Mouse (Mus musculus) hindbrain, embryonic 16.5 days (tissue): ENCODE measurements at regions not wholly inside any gene's neighbourhood (a gene's known extent, or its start where the extent isn't known, plus 50 kb on each side); places are given as distances from the start of the nearest gene placed in this dataset.

Source experiments
- ATAC-seq: fragments of 200-750 bp; cut with Nextera tagmentation; 2 replicates; pipeline ENCODE4 v1.8.0; 2017; ENCODE audit warnings: moderate TSS enrichment, moderate library complexity
- H3K27ac ChIP-seq: fragments of 300-500 bp; sonication (generic); 2 replicates; pipeline ENCODE4 v1.5.1; 2014; ENCODE audit warnings: low read depth, mild to moderate bottlenecking, control low read depth, low read length, moderate library complexity
- H3K27me3 ChIP-seq: fragments of 300-500 bp; sonication (generic); replicated peaks from 2 replicates; pipeline ENCODE4 v1.6.1; 2014; ENCODE audit warnings: low read length; ENCODE audit not compliant: control insufficient read depth, insufficient read depth
- H3K36me3 ChIP-seq: fragments of 300-500 bp; sonication (generic); 2 replicates; pipeline ENCODE4 v1.6.1; 2014; ENCODE audit warnings: mild to moderate bottlenecking, low read length, moderate library complexity, mixed read lengths; ENCODE audit not compliant: control insufficient read depth, insufficient read depth
- H3K4me1 ChIP-seq: fragments of 300-500 bp; sonication (generic); 2 replicates; pipeline ENCODE4 v1.6.1; 2014; ENCODE audit warnings: low read depth, low read length; ENCODE audit not compliant: control insufficient read depth, insufficient read depth
- H3K4me2 ChIP-seq: fragments of 300-500 bp; sonication (generic); 2 replicates; pipeline ENCODE4 v1.6.1; 2014; ENCODE audit warnings: mild to moderate bottlenecking, low read length, control low read depth, moderate library complexity
- H3K4me3 ChIP-seq: fragments of 300-500 bp; sonication (generic); 2 replicates; pipeline ENCODE4 v1.5.1; 2014; ENCODE audit warnings: mild to moderate bottlenecking, low read length, control low read depth, moderate library complexity
- H3K9ac ChIP-seq: fragments of 300-500 bp; sonication (generic); 2 replicates; pipeline ENCODE4 v1.6.1; 2014; ENCODE audit warnings: low read depth, mild to moderate bottlenecking, control low read depth, low read length, moderate library complexity
- H3K9me3 ChIP-seq: fragments of 300-500 bp; sonication (generic); 2 replicates; pipeline ENCODE4 v1.6.1; 2014; ENCODE audit warnings: mild to moderate bottlenecking, low read length, moderate library complexity; ENCODE audit not compliant: control insufficient read depth
- WGBS: fragments of 180-500 bp; shearing (Covaris S2); extraction: QIAGEN DNeasy Blood & Tissue Kit; methylation state at CpG from one replicate; pipeline ENCODE4 v1.1.7; 2014; 5-methylcytosine and 5-hydroxymethylcytosine counted together

DNA sequence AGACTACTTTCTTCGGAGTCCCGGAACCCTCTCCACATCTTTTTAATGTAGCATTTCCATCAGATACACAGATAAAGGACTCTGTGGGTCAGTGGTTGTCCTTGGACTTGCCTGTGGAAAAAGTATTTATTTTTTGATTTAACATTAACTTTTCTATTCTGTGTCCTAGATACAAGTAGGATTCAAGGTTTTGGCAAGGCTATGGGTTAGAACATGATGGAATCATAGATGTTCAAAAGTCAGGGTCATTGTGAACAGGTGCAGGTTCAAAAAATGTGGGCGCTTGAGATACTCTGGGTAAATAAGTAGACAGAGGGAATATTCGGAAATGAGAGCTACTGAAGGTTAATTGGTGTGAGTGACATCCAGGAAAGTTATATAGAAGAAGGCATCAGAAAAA, 347.7 kb downstream of the Cypt12 start:
- H3K27ac ChIP-seq: no peak overlapping the region
- WGBS: 93% methylated on average over 4 of the region's 4 CpGs
- no peak for ATAC-seq

DNA sequence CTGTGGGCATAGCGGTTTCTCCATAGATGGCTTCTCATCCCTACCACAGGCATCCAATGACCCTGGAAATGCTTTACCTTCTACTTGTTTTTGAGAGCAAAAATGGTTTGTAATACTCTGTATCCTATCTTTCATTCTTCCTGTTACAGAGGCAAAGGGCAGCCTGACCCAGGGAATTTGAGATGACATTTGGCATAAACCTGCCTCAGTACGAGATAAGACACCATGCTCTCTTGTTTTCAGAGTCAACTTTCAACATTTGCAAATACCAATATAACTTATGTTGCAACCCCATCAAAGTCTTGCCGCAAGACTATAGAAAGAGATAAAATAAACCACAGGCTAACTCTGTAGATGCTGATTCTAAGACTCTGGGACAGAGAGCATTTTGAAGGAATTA, 350.5 kb downstream of the Cypt12 start:
- Histone ChIP-seq H3K27me3 (no peaks in the 10 kb centered on the region), H3K4me2 (no peak overlapping the region), H3K4me1 (no peaks in the 10 kb centered on the region), H3K9me3 (no peaks in the 10 kb centered on the region), H3K9ac (no peak overlapping the region), H3K27ac (no peak overlapping the region), H3K4me3 (no peak overlapping the region), H3K36me3 (no peaks in the 10 kb centered on the region)
- 98% methylated on average over 3 of the region's 3 CpGs for WGBS
- no peak for ATAC-seq

More for the DNA sequence above, 347.7 kb downstream of the Cypt12 start:
- Histone ChIP-seq H3K36me3 (no peaks in the 10 kb centered on the region), H3K27me3 (no peaks in the 10 kb centered on the region), H3K9ac (no peak overlapping the region), H3K4me1 (no peaks in the 10 kb centered on the region), H3K9me3 (no peaks in the 10 kb centered on the region), H3K4me2 (no peak overlapping the region), H3K4me3 (no peak overlapping the region)

DNA sequence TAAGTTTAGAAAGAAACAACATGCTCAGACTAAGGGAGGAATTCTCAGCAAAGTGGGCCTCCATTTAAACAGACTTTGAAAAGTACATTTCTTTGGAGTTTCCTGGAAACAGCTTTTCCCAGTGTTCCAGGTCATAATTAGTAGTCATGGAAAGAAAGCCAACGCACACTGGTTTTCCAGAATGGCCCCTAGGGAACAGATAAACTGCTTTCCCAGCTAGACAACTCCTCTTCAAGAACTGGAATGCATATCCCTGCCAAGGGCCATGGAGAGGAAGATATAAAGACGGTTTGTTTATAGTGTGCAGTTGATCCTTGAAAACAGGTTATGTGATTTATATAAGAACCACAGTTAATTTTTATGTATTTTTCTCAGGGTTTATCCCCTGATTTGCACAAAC, 351.3 kb downstream of the Cypt12 start:
- Histone ChIP-seq H3K36me3 (no peaks in the 10 kb centered on the region), H3K4me3 (no peak overlapping the region), H3K27me3 (no peaks in the 10 kb centered on the region), H3K9ac (no peak overlapping the region), H3K27ac (no peak overlapping the region), H3K9me3 (no peaks in the 10 kb centered on the region), H3K4me1 (no peaks in the 10 kb centered on the region), H3K4me2 (no peak overlapping the region)
- 0 out of 2 replicates have a peak, but pooled peaks have one; percentile 42 for ATAC-seq
- 57% methylated on average over 2 of the region's 2 CpGs for WGBS

DNA sequence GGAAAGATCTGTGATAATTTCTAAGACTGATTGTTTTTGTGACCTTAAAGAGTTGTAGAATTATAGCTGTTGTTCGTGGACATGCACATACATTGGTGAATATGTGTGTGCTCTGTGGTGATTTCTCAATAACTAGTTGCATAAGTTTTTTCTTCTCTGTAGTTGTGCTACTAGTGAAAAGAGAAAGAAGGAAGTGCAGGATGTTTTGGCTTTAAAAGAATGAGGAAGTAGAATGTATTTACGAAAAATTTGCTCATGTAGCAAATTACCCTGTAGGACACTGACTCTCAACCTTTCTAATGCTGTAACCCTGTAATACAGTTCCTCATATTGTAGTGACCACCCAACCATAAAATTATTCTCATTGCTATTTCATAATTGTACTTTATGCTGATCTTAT, 371.2 kb downstream of the Cypt12 start:
- 93% methylated on average over 2 of the region's 2 CpGs for WGBS

DNA sequence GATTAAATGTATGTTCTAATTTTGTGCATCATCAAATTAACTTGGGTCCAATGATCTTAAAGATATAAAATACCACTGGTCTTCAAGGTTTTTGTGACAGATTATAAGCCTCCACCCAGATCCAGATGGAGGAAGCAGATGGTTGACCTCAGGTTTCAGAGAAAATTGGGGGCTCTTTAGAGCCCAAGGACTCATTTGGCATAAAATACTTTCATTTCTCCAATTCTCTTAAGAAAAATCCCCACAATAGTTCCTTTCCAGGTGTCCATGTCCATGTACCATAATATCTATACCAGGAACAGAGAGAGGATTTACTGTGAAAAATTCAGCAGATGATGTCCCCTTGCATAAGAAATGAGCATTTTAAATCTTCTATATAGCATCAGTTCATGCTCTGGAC, 385.0 kb downstream of the Cypt12 start:
- Histone ChIP-seq H3K4me2 (no peak overlapping the region), H3K36me3 (no peaks in the 10 kb centered on the region), H3K4me1 (no peaks in the 10 kb centered on the region), H3K4me3 (no peak overlapping the region), H3K27ac (no peak overlapping the region), H3K9me3 (no peaks in the 10 kb centered on the region), H3K27me3 (no peaks in the 10 kb centered on the region), H3K9ac (no peak overlapping the region)
- no peak for ATAC-seq

More for the DNA sequence above, 371.2 kb downstream of the Cypt12 start:
- Histone ChIP-seq H3K4me2 (no peak overlapping the region), H3K9ac (no peak overlapping the region), H3K4me3 (no peak overlapping the region), H3K9me3 (no peaks in the 10 kb centered on the region), H3K4me1 (no peaks in the 10 kb centered on the region), H3K36me3 (no peaks in the 10 kb centered on the region), H3K27ac (no peak overlapping the region), H3K27me3 (no peaks in the 10 kb centered on the region)
- ATAC-seq: no peak

DNA sequence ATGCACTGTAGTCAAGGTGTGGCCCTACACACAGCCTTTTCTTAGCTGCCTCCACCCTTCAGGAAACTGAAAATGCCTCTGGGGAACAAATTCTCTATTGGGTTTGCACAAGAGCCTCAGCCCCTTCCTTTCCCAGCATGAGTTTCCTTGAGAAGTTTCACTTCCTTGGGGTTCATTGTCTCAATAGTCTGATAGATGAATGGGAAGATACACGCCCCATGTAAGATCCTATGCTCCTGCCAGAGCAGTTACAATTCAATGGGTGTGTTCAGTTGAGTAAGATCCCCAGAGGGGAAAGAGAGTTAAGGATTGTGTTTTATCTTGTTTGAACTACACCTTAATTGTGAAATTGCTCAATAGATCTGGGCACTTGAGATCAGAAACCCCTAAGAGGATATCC, 391.0 kb downstream of the Cypt12 start:
- Histone ChIP-seq H3K36me3 (no peaks in the 10 kb centered on the region), H3K27me3 (no peaks in the 10 kb centered on the region), H3K27ac (no peak overlapping the region), H3K9ac (no peak overlapping the region), H3K4me1 (no peaks in the 10 kb centered on the region), H3K9me3 (no peaks in the 10 kb centered on the region), H3K4me2 (no peak overlapping the region), H3K4me3 (no peak overlapping the region)
- WGBS: 48% methylated on average over 1 of the region's 1 CpGs
- ATAC-seq: no peak

DNA sequence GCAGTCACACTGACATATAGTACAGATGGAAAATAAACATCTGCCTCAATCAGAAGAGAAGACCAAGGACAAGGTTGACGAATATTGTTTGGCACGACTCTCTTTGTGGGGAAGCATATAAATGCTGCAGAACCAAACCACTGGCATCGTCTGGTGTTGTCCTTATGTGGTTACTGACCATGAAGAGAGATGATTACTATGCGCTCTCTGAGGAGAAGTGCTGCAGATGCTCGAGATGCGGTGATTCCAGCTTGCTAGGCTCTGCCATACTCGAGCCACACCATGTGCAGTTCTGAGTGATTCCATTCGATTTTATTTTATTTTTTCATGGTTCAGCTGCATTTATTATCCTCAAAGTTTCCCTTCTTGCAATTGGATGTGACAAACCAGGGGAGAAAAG, 393.5 kb downstream of the Cypt12 start:
- Histone ChIP-seq H3K4me2 (no peak overlapping the region), H3K36me3 (no peaks in the 10 kb centered on the region), H3K4me1 (no peaks in the 10 kb centered on the region), H3K27me3 (no peaks in the 10 kb centered on the region), H3K4me3 (no peak overlapping the region), H3K9ac (no peak overlapping the region), H3K27ac (no peak overlapping the region), H3K9me3 (no peaks in the 10 kb centered on the region)
- WGBS: 71% methylated on average over 8 of the region's 8 CpGs
- ATAC-seq: peak; percentile 67

DNA sequence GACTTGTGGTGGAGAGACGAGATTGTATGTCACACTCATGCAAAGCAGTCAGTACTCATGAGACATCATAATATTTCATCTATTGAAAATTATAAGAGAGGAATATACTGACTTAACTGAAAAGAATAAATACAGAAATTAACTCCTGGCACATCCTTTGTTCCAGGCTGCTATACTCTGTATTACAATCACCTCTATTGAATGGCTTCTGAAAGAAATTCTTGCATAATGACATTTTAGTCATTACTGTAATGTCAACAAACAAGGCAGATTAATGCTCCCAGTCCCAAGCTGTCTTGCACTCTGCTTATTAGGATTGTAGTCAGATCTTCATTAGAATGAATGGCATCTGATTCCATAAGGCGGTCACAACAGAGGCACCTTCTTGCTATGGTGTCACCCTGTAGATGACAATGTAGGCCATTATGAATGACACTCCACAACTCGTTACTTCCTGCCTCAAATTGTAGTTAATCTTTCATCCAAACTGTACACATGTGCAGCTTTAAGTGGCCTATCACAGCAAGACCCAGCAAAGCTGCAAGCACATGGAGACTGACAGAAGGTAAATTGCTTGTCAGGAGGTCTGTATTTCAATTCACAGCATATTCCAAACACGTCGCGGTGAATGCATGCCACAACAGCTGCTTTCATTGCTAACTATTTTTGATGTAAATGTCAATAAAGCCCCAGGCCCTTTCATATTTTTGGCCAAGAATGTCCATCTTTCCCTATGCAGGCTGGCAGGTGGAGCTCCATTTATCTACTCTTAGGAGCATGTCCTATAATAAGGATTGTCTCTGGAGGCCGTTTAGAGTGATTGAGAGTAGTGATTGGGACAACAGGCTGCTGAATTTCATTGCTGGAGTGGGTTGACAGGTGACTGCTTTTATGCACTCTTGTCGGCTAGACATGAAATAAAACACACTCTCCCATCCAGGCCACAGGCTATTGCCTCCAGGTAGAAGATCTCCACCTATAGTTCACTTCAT, 430.1 kb downstream of the Cypt12 start:
- Histone ChIP-seq H3K9me3 (no peaks in the 10 kb centered on the region), H3K27ac (no peak overlapping the region), H3K36me3 (no peaks in the 10 kb centered on the region), H3K9ac (no peak overlapping the region), H3K4me2 (no peak overlapping the region), H3K4me1 (no peaks in the 10 kb centered on the region), H3K27me3 (no peaks in the 10 kb centered on the region), H3K4me3 (no peak overlapping the region)
- 60% methylated on average over 8 of the region's 8 CpGs for WGBS
- peak; percentile 72 for ATAC-seq

DNA sequence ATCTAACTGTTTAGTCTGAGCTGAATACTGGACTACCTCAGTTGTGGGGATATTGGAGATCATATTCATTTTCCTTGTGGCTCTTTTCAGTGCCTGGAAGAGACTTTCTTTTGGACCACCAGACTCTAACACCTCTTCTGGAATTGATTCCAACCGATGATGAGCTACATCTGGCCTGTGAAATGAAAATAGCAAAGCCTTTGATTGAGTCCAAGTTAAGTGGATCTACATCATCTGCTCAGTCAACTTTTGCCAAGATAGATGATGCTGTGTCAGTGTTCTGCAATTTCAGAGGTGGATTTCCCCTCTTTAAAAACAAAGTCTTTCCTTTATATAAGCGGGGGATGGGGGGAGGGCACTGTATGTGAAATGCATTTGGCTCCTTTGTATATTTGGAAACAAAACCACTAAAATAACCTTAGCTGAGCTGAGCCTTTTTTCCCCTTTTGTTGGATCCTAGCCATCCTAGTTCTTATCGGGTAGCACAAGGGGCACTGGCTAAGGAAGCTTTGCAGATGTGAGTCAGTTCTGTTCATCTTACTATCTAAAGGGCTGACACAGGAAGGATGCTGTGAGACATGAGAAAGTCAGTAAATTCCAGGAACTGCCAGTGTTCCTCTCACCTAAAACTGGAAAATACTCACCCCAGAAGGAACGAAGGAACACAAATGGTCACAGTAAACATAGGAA, 473.8 kb downstream of the Cypt12 start:
- ATAC-seq: no peak
- H3K27me3 ChIP-seq: no peaks in the 10 kb centered on the region
- no peak overlapping the region for H3K9ac ChIP-seq
- H3K4me1 ChIP-seq: no peaks in the 10 kb centered on the region
- H3K4me2 ChIP-seq: no peak overlapping the region
- H3K9me3 ChIP-seq: no peaks in the 10 kb centered on the region
- WGBS: 86% methylated on average over 4 of the region's 4 CpGs
- H3K36me3 ChIP-seq: no peaks in the 10 kb centered on the region
- no peak overlapping the region for H3K4me3 ChIP-seq
- no peak overlapping the region for H3K27ac ChIP-seq
